ENCODE assay signal across 26 mouse cellular contexts in the genomic region with DNA sequence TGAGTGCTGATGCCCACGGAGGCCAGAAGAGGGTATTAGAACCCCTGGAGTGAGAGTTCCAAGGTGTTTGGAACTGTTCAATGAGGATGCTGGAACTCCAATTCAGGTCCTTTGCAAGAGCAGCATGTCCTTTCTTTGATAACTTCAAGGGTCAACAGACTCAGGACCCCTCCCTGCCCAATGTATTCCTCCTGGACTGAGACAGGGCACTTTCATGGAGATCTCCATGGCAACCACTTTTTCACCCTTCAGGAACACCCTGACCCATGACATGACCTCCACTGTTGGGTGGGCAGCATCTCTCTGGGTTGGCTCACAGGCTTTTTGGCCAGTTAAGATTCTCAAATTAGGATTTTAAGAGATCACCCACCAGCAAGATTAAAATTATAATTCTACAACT.
"Had no signal": no experiment of that assay in that cellular context is flagged by ENCODE, and none has a peak within 500 bp of the region (broad histone marks: within the 10 kb centered on the region; RNA-seq: fewer than 3 reads in every experiment).

No protein-coding gene starts in this region.

- H3K4me1 ChIP-seq: liver, embryonic 12.5 days had no signal

- H3K9me3 ChIP-seq: heart, embryonic 13.5 days; heart, embryonic 15.5 days; hindbrain, embryonic 12.5 days; intestine, embryonic 15.5 days; limb, embryonic 13.5 days; limb, embryonic 15.5 days; liver, embryonic 12.5 days had no signal

- H3K4me3 ChIP-seq: heart, adult 2 months; heart, embryonic 13.5 days; heart, embryonic 15.5 days; hindbrain, embryonic 12.5 days; intestine, embryonic 15.5 days; layer of hippocampus, adult 2 months; left cerebral cortex, adult 2 months; limb, embryonic 13.5 days; limb, embryonic 15.5 days; liver, embryonic 12.5 days had no signal

- ATAC-seq: hindbrain, embryonic 16.5 days; inflammation-experienced regulatory T-cells, adult 6 months; intestine, postnatal 0 days; liver, embryonic 12.5 days had no signal

- H3K4me2 ChIP-seq: heart, embryonic 11.5 days; hindbrain, embryonic 12.5 days; hindbrain, embryonic 14.5 days; limb, embryonic 13.5 days; limb, embryonic 15.5 days; liver, embryonic 12.5 days had no signal

- DNase-seq: gastrocnemius, postnatal 14 days; gastrocnemius, postnatal 36 days; heart, adult 2 months; heart, postnatal 14 days; heart, postnatal 4 days; kidney, adult 18-20 months; kidney, adult 8-10 months; kidney, postnatal 10 days; kidney, postnatal 25 days; kidney, postnatal 4 days; left cerebral cortex, postnatal 4 days had no signal

- H3K27ac ChIP-seq: heart, adult 2 months; heart, embryonic 13.5 days; heart, embryonic 15.5 days; hindbrain, embryonic 14.5 days; intestine, embryonic 15.5 days; limb, embryonic 13.5 days; limb, embryonic 15.5 days; liver, embryonic 12.5 days; liver, embryonic 14.5 days had no signal

- H3K36me3 ChIP-seq: heart, embryonic 13.5 days; heart, embryonic 15.5 days; hindbrain, embryonic 12.5 days; intestine, embryonic 15.5 days; limb, embryonic 13.5 days; limb, embryonic 15.5 days; liver, embryonic 12.5 days had no signal

- H3K27me3 ChIP-seq: heart, embryonic 13.5 days; heart, embryonic 15.5 days; intestine, embryonic 15.5 days; limb, embryonic 13.5 days; limb, embryonic 15.5 days; liver, embryonic 12.5 days had no signal

- H3K9ac ChIP-seq: heart, embryonic 13.5 days; heart, embryonic 15.5 days; hindbrain, embryonic 12.5 days; hindbrain, embryonic 14.5 days; intestine, embryonic 15.5 days; limb, embryonic 13.5 days; limb, embryonic 15.5 days; liver, embryonic 12.5 days; liver, embryonic 14.5 days had no signal
